Mouse (Mus musculus) hindbrain, embryonic 14.5 days (tissue): ENCODE data around the gene Gm21748. TPM values are rescaled to one million over a fixed set of nuclear protein-coding genes. Genes with fewer than 3 reads are reported as not detected.
"Not testable (repeated sequence)": the region's sequence is repeated elsewhere in the genome, so short reads cannot be mapped to it uniquely, and the experiment has no call there.

ENCODE experiments used
- ATAC-seq: fragments of 200-750 bp; cut with Nextera tagmentation; 2 replicates; pipeline ENCODE4 v1.8.0; 2017; ENCODE audit warnings: moderate number of reproducible peaks, mild to moderate bottlenecking, moderate TSS enrichment, moderate library complexity; ENCODE audit not compliant: low FRiP score
- DNase-seq: peaks from one replicate; pipeline ENCODE4 v3.0.0-alpha.2; 2015; ENCODE audit warnings: low spot score
- H3K27ac ChIP-seq: fragments of 300-500 bp; sonication (generic); 2 replicates; pipeline ENCODE4 v1.5.1; 2014; ENCODE audit warnings: mild to moderate bottlenecking, moderate library complexity
- H3K27me3 ChIP-seq: fragments of 300-500 bp; sonication (generic); 2 replicates; pipeline ENCODE4 v1.6.1; 2014; ENCODE audit warnings: mild to moderate bottlenecking, low read length, mixed read lengths; ENCODE audit not compliant: control insufficient read depth, insufficient read depth
- H3K36me3 ChIP-seq: fragments of 300-500 bp; sonication (generic); replicated peaks from 2 replicates; pipeline ENCODE4 v1.6.1; 2014; ENCODE audit not compliant: control insufficient read depth, insufficient read depth
- H3K4me1 ChIP-seq: fragments of 300-500 bp; sonication (generic); replicated peaks from 2 replicates; pipeline ENCODE4 v1.6.1; 2014; ENCODE audit warnings: antibody characterized with exemption, low read length, mixed read lengths; ENCODE audit not compliant: control insufficient read depth, insufficient read depth
- H3K4me2 ChIP-seq: fragments of 300-500 bp; sonication (generic); replicated peaks from 2 replicates; pipeline ENCODE4 v1.6.1; 2014; ENCODE audit warnings: mild to moderate bottlenecking, moderate library complexity
- H3K4me3 ChIP-seq: fragments of 300-500 bp; sonication (generic); replicated peaks from 2 replicates; pipeline ENCODE4 v1.5.1; 2014; ENCODE audit warnings: mild to moderate bottlenecking, low read length
- H3K9ac ChIP-seq: fragments of 300-500 bp; sonication (generic); 2 replicates; pipeline ENCODE4 v1.6.1; 2014
- H3K9me3 ChIP-seq: fragments of 300-500 bp; sonication (generic); 2 replicates; pipeline ENCODE4 v1.6.1; 2016; ENCODE audit warnings: low read length; ENCODE audit not compliant: control insufficient read depth
- WGBS: fragments of 180-500 bp; shearing (Covaris S2); extraction: QIAGEN DNeasy Blood & Tissue Kit; methylation state at CpG from one replicate; pipeline ENCODE4 v1.1.7; 2014; 5-methylcytosine and 5-hydroxymethylcytosine counted together
- polyA plus RNA-seq: library from polyadenylated mRNA; unstranded; fragments of >200 nt; fragmentation: Nextera tagmentation; extraction: Ambion mirVana; gene quantifications from 2 replicates; pipeline ENCODE4 v1.2.1, GENCODE M21; 2014

Gene Gm21748
- polyA plus RNA-seq: not detected in 2 replicates

- not testable (repeated sequence) for ATAC-seq
Observed at GRCm38 (mm10) chrY:90839077-90839476, at the start of gene Gm21748. TSS of gene Gm21748 (minus strand) at chrY:90839177.

More at GRCm38 (mm10) chrY:90839077-90839476, at the start of gene Gm21748:
- not testable (repeated sequence) for H3K9me3 ChIP-seq, H3K36me3 ChIP-seq, H3K4me3 ChIP-seq, H3K4me2 ChIP-seq, H3K4me1 ChIP-seq, H3K27me3 ChIP-seq, DNase-seq, H3K9ac ChIP-seq, H3K27ac ChIP-seq
- no CpG with 5 or more reads among the region's 8 CpGs for WGBS

Other genes starting within 250 kb of the Gm21748 start
- not detected in 2 replicates for gene Gm21860, start 84.4 kb downstream of the Gm21748 start, polyA plus RNA-seq
- gene Gm47283, start 54.4 kb downstream of the Gm21748 start, polyA plus RNA-seq: not detected in 2 replicates